Mouse (Mus musculus): Measurements from ENCODE around the gene Nbea. TPM values are rescaled to one million over a fixed set of nuclear protein-coding genes. Genes with fewer than 3 reads are reported as not detected.
A peak's percentile ranks its signal among the peaks of the same experiment; 100 is the strongest.

The Nbea gene
- polyA plus RNA-seq, 1 experiment from 2014 or later: 54.2 TPM

DNA sequence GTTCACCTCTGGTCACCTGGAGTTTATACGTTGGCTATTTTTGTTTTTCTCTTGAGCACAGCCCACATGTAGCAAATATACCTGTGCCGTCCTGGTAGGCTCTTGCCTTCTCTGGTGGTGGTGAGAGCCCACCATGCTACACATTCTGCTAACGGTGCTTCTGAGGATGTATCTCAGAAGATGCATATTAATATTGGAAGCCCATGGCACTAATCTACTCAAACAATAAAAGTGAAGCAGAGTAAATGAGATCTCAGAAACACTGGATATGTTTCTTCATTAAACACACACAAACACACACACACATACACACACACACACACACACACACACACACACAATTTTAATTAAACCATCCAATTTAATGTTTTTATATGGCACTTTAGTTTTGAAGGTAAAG is 469.6 kb downstream of the Nbea start:
- H3K4me2 ChIP-seq (ENCODE audit: low read length): no peak overlapping the region
- H3K4me1 ChIP-seq (ENCODE audit: control insufficient read depth, insufficient read depth, low read depth, low read length): no peaks in the 10 kb centered on the region; the same call in 1 of the 2 replicates
- H3K9me3 ChIP-seq (ENCODE audit: control insufficient read depth, low read length): no peaks in the 10 kb centered on the region
- no peaks in the 10 kb centered on the region for H3K27me3 ChIP-seq (replicated peaks; ENCODE audit: control insufficient read depth, insufficient read depth, low read length)
- H3K36me3 ChIP-seq (ENCODE audit: control insufficient read depth, insufficient read depth, low read length): peaks cover 15% of the 10 kb centered on the region
- peak; percentile 13; the same call in 1 of the 2 replicates for ATAC-seq
- no peak overlapping the region for H3K4me3 ChIP-seq (ENCODE audit: low read length)
- 79% methylated on average over 3 of the region's 3 CpGs for WGBS
- H3K27ac ChIP-seq (ENCODE audit: low read depth, low read length): no peak overlapping the region
- H3K9ac ChIP-seq (ENCODE audit: low read depth, low read length): no peak overlapping the region

DNA sequence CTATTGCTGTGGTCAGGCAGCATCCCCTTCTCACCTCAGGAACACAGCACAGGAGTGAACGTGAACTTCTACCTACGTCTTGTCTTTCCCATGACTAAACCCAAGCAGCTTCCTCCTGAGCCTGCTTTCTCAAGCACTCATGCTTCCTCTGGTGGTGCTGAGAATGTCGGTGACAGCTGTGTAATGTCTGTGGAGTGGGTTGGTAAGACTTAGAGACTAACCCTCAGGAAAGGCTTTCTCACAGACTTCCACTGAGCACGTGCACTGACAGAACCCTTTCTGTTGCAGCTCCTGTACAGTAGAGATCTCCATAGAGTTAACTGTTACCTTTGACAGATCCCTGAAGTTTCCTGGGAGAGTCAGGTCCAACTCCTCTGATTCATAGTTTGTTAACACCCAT is 473.2 kb downstream of the Nbea start:
- Histone ChIP-seq H3K36me3 (ENCODE audit: control insufficient read depth, insufficient read depth, low read length) (peaks cover 11% of the 10 kb centered on the region), H3K4me2 (ENCODE audit: low read length) (no peak overlapping the region), H3K4me1 (ENCODE audit: control insufficient read depth, insufficient read depth, low read depth, low read length) (no peaks in the 10 kb centered on the region), H3K9me3 (ENCODE audit: control insufficient read depth, low read length) (no peaks in the 10 kb centered on the region), H3K27me3 (replicated peaks; ENCODE audit: control insufficient read depth, insufficient read depth, low read length) (no peaks in the 10 kb centered on the region), H3K9ac (ENCODE audit: low read depth, low read length) (no peak overlapping the region), H3K27ac (ENCODE audit: low read depth, low read length) (no peak overlapping the region), H3K4me3 (ENCODE audit: low read length) (no peak overlapping the region)
- no peak for ATAC-seq
- WGBS: 94% methylated on average over 4 of the region's 4 CpGs

GRCm38 (mm10) chr3:55701632-55702031 is 481.9 kb downstream of the Nbea start:
- Histone ChIP-seq H3K9ac (ENCODE audit: low read depth, low read length) (no peak overlapping the region), H3K4me1 (ENCODE audit: control insufficient read depth, insufficient read depth, low read depth, low read length) (no peaks in the 10 kb centered on the region), H3K27ac (ENCODE audit: low read depth, low read length) (no peak overlapping the region), H3K4me3 (ENCODE audit: low read length) (no peak overlapping the region), H3K9me3 (ENCODE audit: control insufficient read depth, low read length) (no peaks in the 10 kb centered on the region), H3K27me3 (replicated peaks; ENCODE audit: control insufficient read depth, insufficient read depth, low read length) (no peaks in the 10 kb centered on the region), H3K36me3 (ENCODE audit: control insufficient read depth, insufficient read depth, low read length) (no peaks in the 10 kb centered on the region), H3K4me2 (ENCODE audit: low read length) (no peak overlapping the region)
- WGBS: 88% methylated on average over 6 of the region's 6 CpGs
- ATAC-seq: no peak

GRCm38 (mm10) chr3:55697174-55697573 is 486.3 kb downstream of the Nbea start:
- no peaks in the 10 kb centered on the region for H3K27me3 ChIP-seq (replicated peaks; ENCODE audit: control insufficient read depth, insufficient read depth, low read length)
- no peak overlapping the region for H3K4me2 ChIP-seq (ENCODE audit: low read length)
- H3K9me3 ChIP-seq (ENCODE audit: control insufficient read depth, low read length): no peaks in the 10 kb centered on the region
- WGBS: 94% methylated on average over 2 of the region's 2 CpGs
- peaks cover 6% of the 10 kb centered on the region; the same call in 1 of the 2 replicates for H3K36me3 ChIP-seq (ENCODE audit: control insufficient read depth, insufficient read depth, low read length)
- no peak overlapping the region for H3K9ac ChIP-seq (ENCODE audit: low read depth, low read length)
- H3K4me3 ChIP-seq (ENCODE audit: low read length): no peak overlapping the region
- H3K4me1 ChIP-seq (ENCODE audit: control insufficient read depth, insufficient read depth, low read depth, low read length): no peaks in the 10 kb centered on the region
- H3K27ac ChIP-seq (ENCODE audit: low read depth, low read length): no peak overlapping the region
- no peak for ATAC-seq

GRCm38 (mm10) chr3:55693073-55693472 is 490.4 kb downstream of the Nbea start:
- Histone ChIP-seq H3K4me1 (ENCODE audit: control insufficient read depth, insufficient read depth, low read depth, low read length) (no peaks in the 10 kb centered on the region), H3K9me3 (ENCODE audit: control insufficient read depth, low read length) (no peaks in the 10 kb centered on the region), H3K36me3 (ENCODE audit: control insufficient read depth, insufficient read depth, low read length) (peaks cover 8% of the 10 kb centered on the region; the same call in 1 of the 2 replicates), H3K4me2 (ENCODE audit: low read length) (no peak overlapping the region), H3K27ac (ENCODE audit: low read depth, low read length) (peak overlapping the region; percentile 59; the same call in 1 of the 2 replicates), H3K27me3 (replicated peaks; ENCODE audit: control insufficient read depth, insufficient read depth, low read length) (no peaks in the 10 kb centered on the region), H3K4me3 (ENCODE audit: low read length) (no peak overlapping the region), H3K9ac (ENCODE audit: low read depth, low read length) (no peak overlapping the region)
- WGBS: 48% methylated on average over 4 of the region's 4 CpGs
- ATAC-seq: peak; percentile 28; the same call in 1 of the 2 replicates

DNA sequence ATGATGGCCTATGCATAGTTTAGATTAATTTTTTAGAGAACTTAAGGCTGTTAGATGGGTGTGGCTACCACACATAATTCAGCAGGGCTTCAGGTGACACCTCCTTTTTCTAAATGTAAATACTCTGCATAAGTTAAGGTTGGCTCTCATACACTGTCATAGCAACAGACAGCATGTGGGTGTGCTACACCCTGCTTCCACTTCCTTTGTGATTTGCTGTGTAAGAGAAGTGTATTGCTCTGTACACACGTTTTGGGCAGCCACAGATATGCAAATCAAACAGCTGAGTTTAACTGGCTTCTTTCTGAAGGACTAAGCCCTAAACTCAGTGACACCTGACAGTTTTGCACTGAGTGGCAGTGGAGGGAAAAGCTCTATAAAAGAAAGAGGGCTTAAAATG is 495.4 kb downstream of the Nbea start:
- WGBS: 16% methylated on average over 1 of the region's 1 CpGs
- no peak overlapping the region for H3K4me3 ChIP-seq (ENCODE audit: low read length)
- H3K27me3 ChIP-seq (replicated peaks; ENCODE audit: control insufficient read depth, insufficient read depth, low read length): no peaks in the 10 kb centered on the region
- no peak overlapping the region for H3K27ac ChIP-seq (ENCODE audit: low read depth, low read length)
- H3K4me1 ChIP-seq (ENCODE audit: control insufficient read depth, insufficient read depth, low read depth, low read length): peaks cover 18% of the 10 kb centered on the region
- 0 out of 2 replicates have a peak, but pooled peaks cover 2% of the 10 kb centered on the region for H3K36me3 ChIP-seq (ENCODE audit: control insufficient read depth, insufficient read depth, low read length)
- no peak for ATAC-seq
- H3K9me3 ChIP-seq (ENCODE audit: control insufficient read depth, low read length): no peaks in the 10 kb centered on the region
- no peak overlapping the region for H3K4me2 ChIP-seq (ENCODE audit: low read length)
- no peak overlapping the region for H3K9ac ChIP-seq (ENCODE audit: low read depth, low read length)

- Histone ChIP-seq H3K4me2 (ENCODE audit: low read length) (no peak overlapping the region), H3K36me3 (ENCODE audit: control insufficient read depth, insufficient read depth, low read length) (0 out of 2 replicates have a peak, but pooled peaks cover 2% of the 10 kb centered on the region), H3K4me3 (ENCODE audit: low read length) (no peak overlapping the region), H3K9me3 (ENCODE audit: control insufficient read depth, low read length) (no peaks in the 10 kb centered on the region), H3K9ac (ENCODE audit: low read depth, low read length) (no peak overlapping the region), H3K27ac (ENCODE audit: low read depth, low read length) (peak overlapping the region; percentile 39; the same call in 1 of the 2 replicates), H3K27me3 (replicated peaks; ENCODE audit: control insufficient read depth, insufficient read depth, low read length) (no peaks in the 10 kb centered on the region), H3K4me1 (ENCODE audit: control insufficient read depth, insufficient read depth, low read depth, low read length) (peaks cover 18% of the 10 kb centered on the region)
- 62% methylated on average over 6 of the region's 6 CpGs for WGBS
- ATAC-seq: no peak
Measured at GRCm38 (mm10) chr3:55686993-55687392, 496.5 kb downstream of the Nbea start.

DNA sequence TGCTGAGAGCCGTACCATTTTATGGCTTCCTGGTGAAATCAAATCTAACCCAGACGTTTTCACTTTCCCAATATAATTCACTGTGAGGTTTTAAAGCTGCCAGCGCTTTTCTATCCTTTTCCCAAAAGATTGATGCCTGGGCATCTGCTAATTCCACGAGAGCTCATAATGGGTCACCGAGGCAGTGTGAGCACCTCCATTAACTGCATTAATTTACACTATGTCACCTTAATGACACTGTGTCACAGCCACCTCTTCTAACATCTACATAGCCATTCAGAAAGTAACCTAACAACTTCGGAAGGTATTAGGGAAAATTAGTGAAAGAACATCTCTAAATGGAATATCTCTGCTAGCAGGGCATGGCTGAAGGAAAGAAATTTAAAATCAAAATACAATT is 497.9 kb downstream of the Nbea start:
- Histone ChIP-seq H3K4me1 (ENCODE audit: control insufficient read depth, insufficient read depth, low read depth, low read length) (peaks cover 18% of the 10 kb centered on the region), H3K36me3 (ENCODE audit: control insufficient read depth, insufficient read depth, low read length) (0 out of 2 replicates have a peak, but pooled peaks cover 2% of the 10 kb centered on the region), H3K27ac (ENCODE audit: low read depth, low read length) (peak overlapping the region; percentile 61), H3K9me3 (ENCODE audit: control insufficient read depth, low read length) (no peaks in the 10 kb centered on the region), H3K4me2 (ENCODE audit: low read length) (no peak overlapping the region), H3K27me3 (replicated peaks; ENCODE audit: control insufficient read depth, insufficient read depth, low read length) (no peaks in the 10 kb centered on the region), H3K9ac (ENCODE audit: low read depth, low read length) (no peak overlapping the region; the same call in 1 of the 2 replicates), H3K4me3 (ENCODE audit: low read length) (no peak overlapping the region)
- ATAC-seq: no peak
- WGBS: 35% methylated on average over 6 of the region's 6 CpGs

GRCm38 (mm10) chr3:55684892-55685291 is 498.6 kb downstream of the Nbea start:
- Histone ChIP-seq H3K4me2 (ENCODE audit: low read length) (no peak overlapping the region), H3K36me3 (ENCODE audit: control insufficient read depth, insufficient read depth, low read length) (no peaks in the 10 kb centered on the region), H3K27me3 (replicated peaks; ENCODE audit: control insufficient read depth, insufficient read depth, low read length) (no peaks in the 10 kb centered on the region), H3K9me3 (ENCODE audit: control insufficient read depth, low read length) (no peaks in the 10 kb centered on the region), H3K4me1 (ENCODE audit: control insufficient read depth, insufficient read depth, low read depth, low read length) (peaks cover 18% of the 10 kb centered on the region), H3K9ac (ENCODE audit: low read depth, low read length) (peak overlapping the region; percentile 0; the same call in 1 of the 2 replicates), H3K4me3 (ENCODE audit: low read length) (no peak overlapping the region), H3K27ac (ENCODE audit: low read depth, low read length) (peak overlapping the region; percentile 86)
- WGBS: 4% methylated on average over 4 of the region's 4 CpGs
- peak; percentile 71 for ATAC-seq

Measured in hindbrain, embryonic 16.5 days (tissue).